Mouse (Mus musculus): ENCODE measurements around the gene Serpina16. TPM values are rescaled to one million over a fixed set of nuclear protein-coding genes. Genes with fewer than 3 reads are reported as not detected.
A peak's percentile ranks its signal among the peaks of the same experiment; 100 is the strongest.

The Serpina16 gene
- polyA plus RNA-seq, 1 experiment from 2014 or later: not detected

DNA sequence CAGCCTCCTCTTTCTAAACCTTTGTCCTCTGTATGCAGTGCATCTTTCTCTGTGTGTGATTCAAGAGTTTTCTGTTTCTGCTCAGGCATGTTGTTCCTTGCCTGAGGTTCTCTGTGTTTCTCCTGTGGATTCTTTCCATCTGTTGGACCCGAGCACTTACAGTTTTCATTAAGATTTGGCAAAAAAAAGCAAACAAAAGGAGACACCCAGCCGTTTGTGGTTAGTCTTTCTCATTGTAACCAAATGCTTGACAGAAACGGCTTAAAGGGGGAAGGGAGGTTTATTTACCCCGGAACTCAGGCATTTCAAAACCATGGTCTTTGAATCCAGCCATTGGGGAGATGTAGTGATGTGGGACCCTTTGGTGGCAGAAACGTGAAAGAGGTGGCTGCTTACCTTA, 31.3 kb downstream of the Serpina16 start:
- 34% methylated on average over 5 of the region's 5 CpGs for WGBS
- no peak overlapping the region for H3K9ac ChIP-seq (replicated peaks; ENCODE audit: low read depth, low read length)
- H3K4me2 ChIP-seq (ENCODE audit: low read length): no peak overlapping the region
- ATAC-seq: no peak
- no peak overlapping the region for H3K27ac ChIP-seq (ENCODE audit: low read length)
- no peaks in the 10 kb centered on the region for H3K9me3 ChIP-seq (ENCODE audit: control insufficient read depth, low read length)
- no peak overlapping the region for H3K4me3 ChIP-seq (replicated peaks; ENCODE audit: low read length)
- H3K4me1 ChIP-seq (replicated peaks; ENCODE audit: control insufficient read depth, insufficient read depth, low read length): no peaks in the 10 kb centered on the region
- no peaks in the 10 kb centered on the region for H3K36me3 ChIP-seq (ENCODE audit: control insufficient read depth, insufficient read depth)
- no peaks in the 10 kb centered on the region for H3K27me3 ChIP-seq (replicated peaks; ENCODE audit: control insufficient read depth, insufficient read depth, low read length)

DNA sequence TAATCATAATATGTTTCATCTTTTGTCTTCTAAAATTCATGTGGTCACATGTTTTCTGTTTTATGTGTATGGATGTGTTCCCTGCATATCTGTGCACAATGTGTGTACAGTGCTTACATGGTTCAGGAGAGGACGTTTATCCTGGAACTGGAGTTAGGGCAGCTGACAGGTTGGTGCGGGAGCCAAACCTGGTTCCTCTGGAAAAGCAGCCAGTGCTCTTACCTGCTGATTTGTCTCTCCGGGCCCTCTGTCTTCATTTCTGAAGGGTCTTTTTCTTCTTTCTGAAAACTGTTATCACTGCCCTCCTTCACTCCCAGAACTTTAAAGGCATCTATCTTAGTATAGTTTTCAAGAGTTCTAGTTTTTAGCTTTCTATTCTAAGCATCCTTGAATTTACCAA, 32.1 kb downstream of the Serpina16 start:
- Histone ChIP-seq H3K9ac (replicated peaks; ENCODE audit: low read depth, low read length) (no peak overlapping the region), H3K4me2 (ENCODE audit: low read length) (no peak overlapping the region), H3K27ac (ENCODE audit: low read length) (no peak overlapping the region), H3K4me3 (replicated peaks; ENCODE audit: low read length) (no peak overlapping the region), H3K4me1 (replicated peaks; ENCODE audit: control insufficient read depth, insufficient read depth, low read length) (no peaks in the 10 kb centered on the region), H3K36me3 (ENCODE audit: control insufficient read depth, insufficient read depth) (no peaks in the 10 kb centered on the region), H3K27me3 (replicated peaks; ENCODE audit: control insufficient read depth, insufficient read depth, low read length) (no peaks in the 10 kb centered on the region), H3K9me3 (ENCODE audit: control insufficient read depth, low read length) (no peaks in the 10 kb centered on the region)
- 86% methylated on average over 3 of the region's 3 CpGs for WGBS
- ATAC-seq: no peak

DNA sequence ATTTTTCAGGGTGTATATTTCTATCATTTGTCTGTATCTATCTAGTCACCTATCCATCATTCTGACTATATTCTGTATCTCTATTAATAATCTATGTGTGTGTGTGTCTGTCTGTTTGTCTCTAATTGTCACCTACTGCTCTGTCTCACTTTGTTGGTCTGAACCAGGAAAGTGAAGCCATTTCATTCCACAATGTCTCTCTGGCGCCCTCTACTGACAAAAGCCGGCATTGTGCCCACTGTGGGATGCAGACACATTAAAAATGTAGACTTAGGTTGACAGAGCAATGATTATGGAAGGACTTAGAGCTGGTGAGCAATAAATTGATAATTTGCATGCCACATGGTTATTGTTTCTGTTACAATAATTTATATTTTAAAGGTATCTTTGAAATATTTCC, 32.6 kb downstream of the Serpina16 start:
- Histone ChIP-seq H3K9me3 (ENCODE audit: control insufficient read depth, low read length) (no peaks in the 10 kb centered on the region), H3K27me3 (replicated peaks; ENCODE audit: control insufficient read depth, insufficient read depth, low read length) (no peaks in the 10 kb centered on the region), H3K9ac (replicated peaks; ENCODE audit: low read depth, low read length) (no peak overlapping the region), H3K27ac (ENCODE audit: low read length) (no peak overlapping the region), H3K36me3 (ENCODE audit: control insufficient read depth, insufficient read depth) (no peaks in the 10 kb centered on the region), H3K4me3 (replicated peaks; ENCODE audit: low read length) (no peak overlapping the region), H3K4me1 (replicated peaks; ENCODE audit: control insufficient read depth, insufficient read depth, low read length) (no peaks in the 10 kb centered on the region), H3K4me2 (ENCODE audit: low read length) (no peak overlapping the region)
- ATAC-seq: 0 out of 2 replicates have a peak, but pooled peaks have one; percentile 38
- 1% methylated on average over 2 of the region's 2 CpGs for WGBS

DNA sequence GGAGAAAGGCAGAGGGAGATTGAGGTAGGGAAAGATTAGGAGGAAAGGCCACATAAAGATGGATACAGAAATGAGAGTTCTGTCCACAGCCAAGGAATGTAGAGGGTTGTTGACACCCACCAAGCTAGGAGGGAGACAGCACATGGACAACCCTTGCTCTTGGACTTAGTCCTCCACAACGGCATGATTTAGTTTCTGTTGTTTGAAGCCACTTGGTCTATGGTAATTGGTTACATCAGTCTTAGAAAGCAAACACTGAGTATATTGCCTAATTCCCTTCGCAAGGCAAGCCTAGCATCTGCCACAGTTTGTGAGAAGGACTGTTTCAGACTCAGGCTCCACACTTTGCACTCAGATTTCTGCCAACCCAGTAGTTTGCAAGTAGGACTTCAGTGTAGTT, 40.1 kb downstream of the Serpina16 start:
- Histone ChIP-seq H3K27ac (ENCODE audit: low read length) (no peak overlapping the region), H3K9ac (replicated peaks; ENCODE audit: low read depth, low read length) (no peak overlapping the region), H3K4me3 (replicated peaks; ENCODE audit: low read length) (no peak overlapping the region), H3K36me3 (ENCODE audit: control insufficient read depth, insufficient read depth) (no peaks in the 10 kb centered on the region), H3K27me3 (replicated peaks; ENCODE audit: control insufficient read depth, insufficient read depth, low read length) (no peaks in the 10 kb centered on the region), H3K9me3 (ENCODE audit: control insufficient read depth, low read length) (no peaks in the 10 kb centered on the region), H3K4me2 (ENCODE audit: low read length) (no peak overlapping the region), H3K4me1 (replicated peaks; ENCODE audit: control insufficient read depth, insufficient read depth, low read length) (no peaks in the 10 kb centered on the region)
- WGBS: 85% methylated on average over 2 of the region's 2 CpGs
- ATAC-seq: no peak

DNA sequence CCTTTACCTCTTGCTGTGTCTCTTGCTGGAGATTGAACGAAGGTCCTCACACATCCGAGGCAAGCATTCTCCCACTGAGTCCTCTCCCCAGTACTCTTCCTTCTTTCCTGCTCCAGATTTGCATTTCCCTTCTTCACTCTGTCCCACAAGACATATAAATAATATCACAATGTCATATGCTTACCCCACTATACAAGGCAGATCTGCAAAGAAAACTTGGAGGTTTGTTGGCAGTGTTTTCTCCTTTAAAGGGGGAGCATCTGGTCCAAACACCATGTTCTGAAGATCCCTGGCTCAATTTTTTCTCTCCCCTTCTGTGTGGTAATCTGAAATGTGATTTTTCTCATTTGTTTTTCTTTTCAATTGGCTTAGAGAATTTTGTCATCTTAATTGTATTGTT, 41.5 kb downstream of the Serpina16 start:
- 0 out of 2 replicates have a peak, but pooled peaks have one; percentile 40 for ATAC-seq
- Histone ChIP-seq H3K9me3 (ENCODE audit: control insufficient read depth, low read length) (no peaks in the 10 kb centered on the region), H3K4me3 (replicated peaks; ENCODE audit: low read length) (no peak overlapping the region), H3K27ac (ENCODE audit: low read length) (no peak overlapping the region), H3K4me1 (replicated peaks; ENCODE audit: control insufficient read depth, insufficient read depth, low read length) (no peaks in the 10 kb centered on the region), H3K4me2 (ENCODE audit: low read length) (no peak overlapping the region), H3K36me3 (ENCODE audit: control insufficient read depth, insufficient read depth) (no peaks in the 10 kb centered on the region), H3K9ac (replicated peaks; ENCODE audit: low read depth, low read length) (no peak overlapping the region), H3K27me3 (replicated peaks; ENCODE audit: control insufficient read depth, insufficient read depth, low read length) (no peaks in the 10 kb centered on the region)
- 65% methylated on average over 2 of the region's 2 CpGs for WGBS

DNA sequence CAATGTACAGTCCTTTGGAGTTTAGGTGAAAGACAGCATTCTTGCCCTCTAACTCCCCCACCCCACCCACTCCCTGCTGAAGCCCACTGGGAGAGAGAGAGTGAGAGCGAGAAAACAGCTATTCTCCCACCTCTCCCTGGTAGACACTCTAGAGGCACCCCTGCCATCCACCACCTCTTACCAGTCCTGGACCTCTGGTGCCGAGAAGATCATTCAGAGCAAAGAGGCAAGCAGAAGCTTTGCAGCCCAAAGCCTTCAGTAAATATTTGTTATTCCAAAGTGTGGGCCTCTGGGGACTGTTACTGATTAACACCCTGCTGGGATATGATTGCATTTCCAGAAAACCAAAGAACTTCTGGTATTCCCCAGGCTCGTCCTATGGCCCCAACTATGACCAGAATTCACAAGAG, 44.7 kb downstream of the Serpina16 start, which contains the start of gene Serpina10:
Serpina10 (minus strand) TSS at position 242 of the 410 bp plus-strand sequence.
- ATAC-seq: no peak
- Histone ChIP-seq H3K27ac (ENCODE audit: low read length) (no peak within 1 kb of the TSS), H3K9me3 (ENCODE audit: control insufficient read depth, low read length) (no peaks in the 10 kb centered on the region), H3K4me2 (ENCODE audit: low read length) (no peak within 1 kb of the TSS), H3K4me1 (replicated peaks; ENCODE audit: control insufficient read depth, insufficient read depth, low read length) (no peaks in the 10 kb centered on the region), H3K36me3 (ENCODE audit: control insufficient read depth, insufficient read depth) (no peaks in the 10 kb centered on the region), H3K4me3 (replicated peaks; ENCODE audit: low read length) (no peak within 1 kb of the TSS), H3K9ac (replicated peaks; ENCODE audit: low read depth, low read length) (no peak within 1 kb of the TSS), H3K27me3 (replicated peaks; ENCODE audit: control insufficient read depth, insufficient read depth, low read length) (no peaks in the 10 kb centered on the region)
- 75% methylated on average over 3 of the region's 3 CpGs for WGBS

Other genes with a start within 250 kb of the Serpina16 start
- gene Ifi27, start 241.9 kb downstream of the Serpina16 start, polyA plus RNA-seq (2015; fragmentation: Nextera tagmentation; extraction: Ambion mirVana): 8.4 and 11.4 TPM in 2 replicates
- gene Ifi27l2a, start 232.5 kb downstream of the Serpina16 start, polyA plus RNA-seq (2015; fragmentation: Nextera tagmentation; extraction: Ambion mirVana): 1.2 and 1.9 TPM in 2 replicates
- not detected in 2 replicates for gene Ifi27l2b, start 218.9 kb downstream of the Serpina16 start, polyA plus RNA-seq (2015; fragmentation: Nextera tagmentation; extraction: Ambion mirVana)
- gene Ppp4r4, start 143.9 kb downstream of the Serpina16 start, polyA plus RNA-seq (2015; fragmentation: Nextera tagmentation; extraction: Ambion mirVana): 1.7 and 2.4 TPM in 2 replicates
- 0.14 TPM in 1 of 2 replicates, not detected in the other for gene Serpina10, start 44.7 kb downstream of the Serpina16 start, polyA plus RNA-seq (2015; fragmentation: Nextera tagmentation; extraction: Ambion mirVana)
- gene Serpina6, start 18.9 kb downstream of the Serpina16 start, polyA plus RNA-seq (2015; fragmentation: Nextera tagmentation; extraction: Ambion mirVana): not detected in 2 replicates
- gene Serpina1f, start 19.4 kb upstream of the Serpina16 start, polyA plus RNA-seq (2015; fragmentation: Nextera tagmentation; extraction: Ambion mirVana): not detected in 2 replicates
- not detected in 2 replicates for gene Serpina1d, start 97.5 kb upstream of the Serpina16 start, polyA plus RNA-seq (2015; fragmentation: Nextera tagmentation; extraction: Ambion mirVana)
- 0.25 TPM in 1 of 2 replicates, not detected in the other for gene Serpina1b, start 154.2 kb upstream of the Serpina16 start, polyA plus RNA-seq (2015; fragmentation: Nextera tagmentation; extraction: Ambion mirVana)
- gene Serpina1a, start 187.4 kb upstream of the Serpina16 start, polyA plus RNA-seq (2015; fragmentation: Nextera tagmentation; extraction: Ambion mirVana): not detected in 2 replicates
- gene Serpina1c, start 228.7 kb upstream of the Serpina16 start, polyA plus RNA-seq (2015; fragmentation: Nextera tagmentation; extraction: Ambion mirVana): not detected in 2 replicates